Mouse (Mus musculus) ES-E14 (cell line): ENCODE data around the gene Fam129c.

Source experiments
- HCFC1 ChIP-seq: IDR thresholded peaks from 2 replicates; pipeline ENCODE4 v1.6.1; 2012; ENCODE audit warnings: low read length, inconsistent platforms, borderline replicate concordance; ENCODE audit not compliant: insufficient read depth
- MAFK ChIP-seq: IDR thresholded peaks from 2 replicates; pipeline ENCODE4 v1.6.1; 2014; ENCODE audit warnings: mild to moderate bottlenecking, low read depth, low read length, inconsistent platforms; ENCODE audit not compliant: insufficient read depth
- ZC3H11A ChIP-seq: IDR thresholded peaks from 2 replicates; pipeline ENCODE4 v1.6.1; 2012; ENCODE audit warnings: low read depth, mild to moderate bottlenecking, inconsistent platforms, low read length, borderline replicate concordance
- ZNF384 ChIP-seq: IDR thresholded peaks from 2 replicates; pipeline ENCODE4 v1.6.1; 2012; ENCODE audit warnings: low read depth, low read length, inconsistent platforms

GRCm38 (mm10) chr8:71577856-71578387 lies 19.5 kb upstream of the Fam129c start:
- TF ChIP-seq ZNF384 (no peak), ZC3H11A (no peak), MAFK (no peak), HCFC1 (no peak)
